ENCODE assay signal across 29 mouse cellular contexts in genomic region chr15:12877934-12878333, GRCm38 (mm10).
"Had no signal": no experiment of that assay in that cellular context is flagged by ENCODE, and none has a peak within 500 bp of the region (broad histone marks: within the 10 kb centered on the region; RNA-seq: fewer than 3 reads in every experiment).

No protein-coding gene starts in this region.

- ATAC-seq: forebrain, embryonic 13.5 days; forebrain, embryonic 14.5 days; forebrain, embryonic 15.5 days; forebrain, embryonic 16.5 days; forebrain, postnatal 0 days had no signal

- H3K9me3 ChIP-seq: embryonic facial prominence, embryonic 10.5 days; embryonic facial prominence, embryonic 12.5 days; embryonic facial prominence, embryonic 13.5 days; embryonic facial prominence, embryonic 15.5 days; forebrain, embryonic 10.5 days; forebrain, embryonic 12.5 days; forebrain, embryonic 13.5 days; forebrain, embryonic 15.5 days had no signal

- DNase-seq: cerebellum, adult 2 months; cerebellum, adult 8-10 months; cerebellum, adult 9-10 months; cerebellum, adult 9-11 months; cerebellum, postnatal 10 days; cerebellum, postnatal 14 days; cerebellum, postnatal 25 days; cerebellum, postnatal 36 days; embryo, embryonic 11 days; gastrocnemius, adult 2 months; gastrocnemius, postnatal 10 days; gastrocnemius, postnatal 14 days; gastrocnemius, postnatal 25 days; gastrocnemius, postnatal 36 days; heart, adult 11 months; heart, adult 18-20 months; heart, adult 2 months had no signal

- H3K4me2 ChIP-seq: embryonic facial prominence, embryonic 12.5 days; embryonic facial prominence, embryonic 13.5 days; embryonic facial prominence, embryonic 15.5 days; forebrain, embryonic 12.5 days; forebrain, embryonic 13.5 days; forebrain, embryonic 15.5 days had no signal

- H3K27me3 ChIP-seq: embryonic facial prominence, embryonic 12.5 days; embryonic facial prominence, embryonic 13.5 days; embryonic facial prominence, embryonic 15.5 days; forebrain, embryonic 12.5 days; forebrain, embryonic 13.5 days; forebrain, embryonic 15.5 days had no signal

- H3K4me1 ChIP-seq: embryonic facial prominence, embryonic 10.5 days; embryonic facial prominence, embryonic 12.5 days; embryonic facial prominence, embryonic 13.5 days; embryonic facial prominence, embryonic 15.5 days; forebrain, embryonic 10.5 days; forebrain, embryonic 12.5 days had no signal

- H3K27ac ChIP-seq: embryonic facial prominence, embryonic 10.5 days; embryonic facial prominence, embryonic 12.5 days; embryonic facial prominence, embryonic 13.5 days; embryonic facial prominence, embryonic 15.5 days; forebrain, embryonic 10.5 days; forebrain, embryonic 12.5 days; forebrain, embryonic 13.5 days; forebrain, embryonic 15.5 days; gastrocnemius, adult 2 months; heart, adult 2 months had no signal

- H3K4me3 ChIP-seq: embryonic facial prominence, embryonic 10.5 days; embryonic facial prominence, embryonic 12.5 days; embryonic facial prominence, embryonic 13.5 days; embryonic facial prominence, embryonic 15.5 days; erythroblast, embryonic 14.5 days; forebrain, embryonic 10.5 days; forebrain, embryonic 12.5 days; forebrain, embryonic 13.5 days; forebrain, embryonic 15.5 days; gastrocnemius, adult 2 months; heart, adult 2 months had no signal
